Mouse (Mus musculus) central nervous system, embryonic 14 days (tissue): Measurements from ENCODE around the gene Zgrf1. TPM values are rescaled to one million over a fixed set of nuclear protein-coding genes. Genes with fewer than 3 reads are reported as not detected.

Experiments used
- polyA plus RNA-seq: library from polyadenylated mRNA; depleted of rRNA; stranded (reverse); fragments of >200 nt; gene quantifications from 2 replicates; pipeline ENCODE4 v1.2.3, GENCODE M21; 2012; rRNA removed

The Zgrf1 gene
- 11.1 and 12.1 TPM in 2 replicates for polyA plus RNA-seq

GRCm38 (mm10) chr3:127552973-127553719 lies at the start of gene Zgrf1, which contains the start of gene Larp7:
TSS of gene Zgrf1 (plus strand) at chr3:127553489.
TSS of gene Larp7 (minus strand) at chr3:127553349.

GRCm38 (mm10) chr3:127633080-127634032 lies 80.1 kb downstream of the Zgrf1 start, which contains the start of gene Neurog2:
TSS of gene Neurog2 (plus strand) at chr3:127633135.

Other genes with a start within 250 kb of the Zgrf1 start
- gene Ank2, start 54.1 kb upstream of the Zgrf1 start, polyA plus RNA-seq: 116 and 126 TPM in 2 replicates
- 29.2 and 29.5 TPM in 2 replicates for gene Larp7, start 140 bp upstream of the Zgrf1 start, polyA plus RNA-seq
- 51.6 and 114 TPM in 2 replicates for gene Neurog2, start 79.6 kb downstream of the Zgrf1 start, polyA plus RNA-seq
- 3.2 TPM in 2 replicates for gene Alpk1, start 227.0 kb downstream of the Zgrf1 start, polyA plus RNA-seq
- 3.0 and 4.0 TPM in 2 replicates for gene Tifa, start 236.3 kb downstream of the Zgrf1 start, polyA plus RNA-seq